Mouse (Mus musculus) MEL (cell line): Measurements from ENCODE around the gene Plin2. TPM values are rescaled to one million over a fixed set of nuclear protein-coding genes. Genes with fewer than 3 reads are reported as not detected.

Source experiments
- DNase-seq: peaks from one replicate; pipeline ENCODE4 v3.0.0; 2011; ENCODE audit warnings: low read depth, low spot score
- H3K27ac ChIP-seq: 2 replicates; pipeline ENCODE4 v1.5.1; 2012; ENCODE audit warnings: low read depth, mild to moderate bottlenecking, control low read depth, low read length, moderate library complexity; ENCODE audit not compliant: control insufficient read depth
- H3K27me3 ChIP-seq, 2 experiments: fragments of 150-350 bp in 1 of 2; sonication (generic) in 1 of 2; 2 replicates each; pipeline ENCODE4 v1.6.1; 2012; ENCODE audit warnings: low read length in 2 of 2, mild to moderate bottlenecking in 2 of 2, improper control_type of control experiment in 1 of 2, moderate library complexity in 1 of 2; ENCODE audit not compliant: insufficient read depth in 2 of 2, control insufficient read depth in 1 of 2
- H3K36me3 ChIP-seq, 2 experiments: 2 replicates each; pipeline ENCODE4 v1.6.1; 2012 to 2014; ENCODE audit warnings: low read length in 2 of 2, improper control_type of control experiment in 1 of 2, inconsistent platforms in 1 of 2, mild to moderate bottlenecking in 1 of 2; ENCODE audit not compliant: insufficient read depth in 2 of 2, control insufficient read depth in 1 of 2
- H3K4me1 ChIP-seq, 2 experiments: fragments of 150-350 bp in 1 of 2; sonication (generic) in 1 of 2; 2 replicates each; pipeline ENCODE4 v1.6.1; 2012; ENCODE audit warnings: low read length in 2 of 2, improper control_type of control experiment in 1 of 2, mild to moderate bottlenecking in 1 of 2; ENCODE audit not compliant: insufficient read depth in 2 of 2, control insufficient read depth in 1 of 2
- H3K4me3 ChIP-seq, 2 experiments: fragments of 150-350 bp in 1 of 2; sonication (generic) in 1 of 2; 2 replicates each; pipeline ENCODE4 v1.5.1; 2012; ENCODE audit warnings: low read depth in 2 of 2, low read length in 2 of 2, mild to moderate bottlenecking in 2 of 2, moderate library complexity in 2 of 2, control low read depth in 1 of 2, improper control_type of control experiment in 1 of 2; ENCODE audit not compliant: control insufficient read depth in 1 of 2, insufficient read depth in 1 of 2
- H3K79me2 ChIP-seq: 2 replicates; pipeline ENCODE4 v1.6.1; 2012; ENCODE audit warnings: mild to moderate bottlenecking, low read length, moderate library complexity; ENCODE audit not compliant: control insufficient read depth, poor library complexity, insufficient read depth
- H3K9ac ChIP-seq: 2 replicates; pipeline ENCODE4 v1.6.1; 2012; ENCODE audit warnings: low read depth, mild to moderate bottlenecking, control low read depth, low read length, moderate library complexity; ENCODE audit not compliant: control insufficient read depth, poor library complexity, severe bottlenecking
- H3K9me3 ChIP-seq: fragments of 150-350 bp; sonication (generic); replicated peaks from 2 replicates; pipeline ENCODE4 v1.6.1; 2012; ENCODE audit warnings: mild to moderate bottlenecking, low read length, improper control_type of control experiment, moderate library complexity; ENCODE audit not compliant: insufficient read depth
- CHD1 ChIP-seq: IDR thresholded peaks from 2 replicates; pipeline ENCODE4 v1.6.1; 2012; ENCODE audit warnings: low read depth, mild to moderate bottlenecking, inconsistent platforms, low read length, improper control_type of control experiment
- CHD2 ChIP-seq: IDR thresholded peaks from 2 replicates; pipeline ENCODE4 v1.6.1; 2011; ENCODE audit warnings: low read length, improper control_type of control experiment
- CTCF ChIP-seq, 3 experiments: IDR thresholded peaks in 2 of 3; conservative IDR thresholded peaks in 1 of 3; 2 replicates each; pipeline ENCODE4 v1.5.1; 2011 to 2012; ENCODE audit warnings: low read length in 3 of 3, low read depth in 2 of 3, mild to moderate bottlenecking in 2 of 3, improper control_type of control experiment in 1 of 3, inconsistent platforms in 1 of 3, mixed read lengths in 1 of 3, moderate library complexity in 1 of 3; ENCODE audit not compliant: control insufficient read depth in 1 of 3, insufficient read depth in 1 of 3, poor library complexity in 1 of 3, severe bottlenecking in 1 of 3
- EP300 ChIP-seq, 2 experiments: IDR thresholded peaks; 2 replicates each; pipeline ENCODE4 v1.6.1; 2011; ENCODE audit warnings: improper control_type of control experiment in 2 of 2, low read length in 2 of 2, low read depth in 1 of 2, mild to moderate bottlenecking in 1 of 2
- GATA1 ChIP-seq: IDR thresholded peaks from 2 replicates; pipeline ENCODE4 v1.6.1; 2011; ENCODE audit warnings: low read depth, low read length, improper control_type of control experiment
- JUND ChIP-seq: IDR thresholded peaks from 2 replicates; pipeline ENCODE4 v1.6.1; 2011; ENCODE audit warnings: low read depth, mild to moderate bottlenecking, improper control_type of control experiment, low read length
- KAT2A ChIP-seq: conservative IDR thresholded peaks from 2 replicates; pipeline ENCODE4 v1.6.1; 2012; ENCODE audit warnings: low read depth, low read length, improper control_type of control experiment, inconsistent platforms
- MAFK ChIP-seq: IDR thresholded peaks from 2 replicates; pipeline ENCODE4 v1.6.1; 2011; ENCODE audit warnings: low read depth, mild to moderate bottlenecking, low read length, improper control_type of control experiment, borderline replicate concordance
- MAX ChIP-seq: IDR thresholded peaks from 2 replicates; pipeline ENCODE4 v1.6.1; 2011; ENCODE audit warnings: low read length, improper control_type of control experiment
- MAZ ChIP-seq: IDR thresholded peaks from 2 replicates; pipeline ENCODE4 v1.6.1; 2012; ENCODE audit warnings: low read depth, mild to moderate bottlenecking, inconsistent platforms, low read length, improper control_type of control experiment
- MEF2A ChIP-seq: IDR thresholded peaks from 2 replicates; pipeline ENCODE4 v1.6.1; 2014; ENCODE audit warnings: low read depth, mild to moderate bottlenecking, inconsistent platforms, low read length, improper control_type of control experiment; ENCODE audit not compliant: poor library complexity, insufficient replicate concordance, severe bottlenecking; ENCODE audit errors: extremely low read depth
- POLR2A ChIP-seq, 2 experiments: IDR thresholded peaks; 2 replicates each; pipeline ENCODE4 v1.6.1; 2011 to 2012; ENCODE audit warnings: low read length in 2 of 2, mild to moderate bottlenecking in 2 of 2, control low read depth in 1 of 2, improper control_type of control experiment in 1 of 2, low read depth in 1 of 2, moderate library complexity in 1 of 2; ENCODE audit not compliant: control insufficient read depth in 1 of 2, insufficient read depth in 1 of 2, poor library complexity in 1 of 2
- RAD21 ChIP-seq: IDR thresholded peaks from 2 replicates; pipeline ENCODE4 v1.6.1; 2011; ENCODE audit warnings: mild to moderate bottlenecking, low read depth, low read length, improper control_type of control experiment
- RCOR1 ChIP-seq: IDR thresholded peaks from 2 replicates; pipeline ENCODE4 v1.6.1; 2012; ENCODE audit warnings: low read depth, mild to moderate bottlenecking, inconsistent platforms, low read length, improper control_type of control experiment
- SIN3A ChIP-seq: IDR thresholded peaks from 2 replicates; pipeline ENCODE4 v1.6.1; 2012; ENCODE audit warnings: low read length, improper control_type of control experiment, inconsistent platforms
- TBP ChIP-seq: IDR thresholded peaks from 2 replicates; pipeline ENCODE4 v1.8.0; 2011; ENCODE audit warnings: low read depth, low read length, improper control_type of control experiment
- TCF12 ChIP-seq: IDR thresholded peaks from 2 replicates; pipeline ENCODE4 v1.6.1; 2014; ENCODE audit warnings: low read depth, mild to moderate bottlenecking, inconsistent platforms, low read length, improper control_type of control experiment, moderate library complexity
- USF1 ChIP-seq: IDR thresholded peaks from 2 replicates; pipeline ENCODE4 v1.6.1; 2014; ENCODE audit warnings: low read depth, mild to moderate bottlenecking, inconsistent platforms, low read length, improper control_type of control experiment, moderate library complexity
- USF2 ChIP-seq, 2 experiments: IDR thresholded peaks; 2 replicates each; pipeline ENCODE4 v1.6.1; 2011 to 2012; ENCODE audit warnings: improper control_type of control experiment in 2 of 2, low read length in 2 of 2, borderline replicate concordance in 1 of 2, inconsistent platforms in 1 of 2, low read depth in 1 of 2, mild to moderate bottlenecking in 1 of 2; ENCODE audit not compliant: insufficient read depth in 1 of 2
- ZC3H11A ChIP-seq: IDR thresholded peaks from 2 replicates; pipeline ENCODE4 v1.6.1; 2012; ENCODE audit warnings: low read depth, mild to moderate bottlenecking, inconsistent platforms, low read length, improper control_type of control experiment
- ZKSCAN1 ChIP-seq: IDR thresholded peaks from 2 replicates; pipeline ENCODE4 v1.6.1; 2012; ENCODE audit warnings: low read depth, mild to moderate bottlenecking, inconsistent platforms, low read length, improper control_type of control experiment, moderate library complexity
- ZNF384 ChIP-seq: IDR thresholded peaks from 2 replicates; pipeline ENCODE4 v1.6.1; 2012; ENCODE audit warnings: low read depth, mild to moderate bottlenecking, inconsistent platforms, low read length, improper control_type of control experiment
- polyA plus RNA-seq, 2 experiments: library from polyadenylated mRNA; stranded (reverse) in 1 of 2; unstranded in 1 of 2; fragments of >175 nt in 1 of 2; fragments of >200 nt in 1 of 2; gene quantifications; 2 replicates each; pipeline versions ENCODE4 v1.2.1 to v1.2.4; 2012; ENCODE audit warnings: low replicate concordance in 2 of 2, low read depth in 1 of 2; ENCODE audit not compliant: insufficient read length in 2 of 2, insufficient read depth in 1 of 2, missing spikeins in 1 of 2
- total RNA-seq: library from RNA; depleted of rRNA; stranded (reverse); fragments of 300-350 nt; gene quantifications from 2 replicates; pipeline ENCODE4 v1.2.3, GENCODE M21; 2012

The Plin2 gene
- total and polyA plus RNA-seq, 3 experiments = 75.9 to 92.2 TPM; not detected in 1

- no peak for DNase-seq
- peaks cover 12 to 33% of the 10 kb centered on the region in 2 experiments for H3K4me1 ChIP-seq
- no peak for TF ChIP-seq CHD1
- no peak for TF ChIP-seq MAZ
- TF ChIP-seq ZKSCAN1 = no peak
- TF ChIP-seq ZNF384 = no peak
- TF ChIP-seq RCOR1 = no peak
- no peak for TF ChIP-seq POLR2A (IDR thresholded peaks at IDR 0.05; ENCODE audit: control insufficient read depth in 1 of 2, insufficient read depth in 1 of 2, low read depth in 1 of 2, low read length in 2 of 2, poor library complexity in 1 of 2)
- TF ChIP-seq, all 39 proteins: peak for 0
- Histone ChIP-seq H3K4me3 (no peak overlapping the region), H3K9ac (no peak overlapping the region), H3K27ac (no peak overlapping the region), H3K79me2 (no peaks in the 10 kb centered on the region), H3K27me3 (no peaks in the 10 kb centered on the region), H3K9me3 (no peaks in the 10 kb centered on the region), H3K36me3 (peaks cover 0 to 29% of the 10 kb centered on the region in 2 experiments; a peak in 2 of 4 replicates)
Observed at GRCm38 (mm10) chr4:86690194-86690593, 20.3 kb upstream of the Plin2 start.

DNA sequence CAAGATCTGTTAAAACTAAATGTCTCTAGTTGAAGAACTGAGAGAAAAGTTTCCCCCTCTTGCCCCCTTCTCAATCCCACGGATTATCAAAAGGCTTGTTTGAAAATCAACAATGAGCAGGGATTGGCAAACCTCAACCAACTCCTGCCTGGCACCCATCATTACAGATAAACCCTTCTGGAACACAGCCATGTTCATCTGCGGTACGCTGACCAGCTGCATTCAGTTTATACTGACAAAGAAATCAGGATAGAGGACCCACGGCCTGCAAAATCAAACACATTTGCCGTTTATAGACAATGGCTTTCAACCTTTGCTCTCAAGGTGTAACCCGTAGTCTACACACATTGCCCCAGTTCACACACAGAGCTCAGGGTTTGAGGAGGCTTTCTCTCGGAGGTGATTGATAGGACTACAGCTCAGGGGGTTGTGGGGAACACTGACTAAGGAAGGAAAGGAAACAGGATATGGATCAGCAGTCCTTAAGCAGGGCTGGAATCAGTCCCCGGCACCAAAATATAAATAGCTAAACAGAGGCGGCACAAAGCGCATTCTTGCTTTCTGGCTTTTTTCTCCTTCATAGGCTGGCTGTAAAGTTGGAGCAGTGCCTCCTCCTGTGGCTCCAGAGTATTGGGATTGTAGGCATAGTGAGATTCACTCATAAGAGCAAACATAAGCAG is 19.3 kb upstream of the Plin2 start:
- H3K79me2 ChIP-seq = no peaks in the 10 kb centered on the region
- no peak overlapping the region for H3K4me3 ChIP-seq
- peaks cover 0 to 29% of the 10 kb centered on the region in 2 experiments; a peak in 2 of 4 replicates for H3K36me3 ChIP-seq
- no peaks in the 10 kb centered on the region for H3K27me3 ChIP-seq
- TF ChIP-seq TCF12 (no peak), ZC3H11A (no peak), MAFK (no peak), USF2 (IDR thresholded peaks at IDR 0.05; ENCODE audit: borderline replicate concordance in 1 of 2, insufficient read depth in 1 of 2, low read depth in 1 of 2, low read length in 2 of 2) (no peak), USF1 (no peak), GATA1 (no peak), TBP (no peak), CTCF (IDR thresholded peaks at IDR 0.05 in 2 of 3, conservative IDR thresholded peaks at IDR 0.05 in 1 of 3; ENCODE audit: control insufficient read depth in 1 of 3, insufficient read depth in 1 of 3, low read depth in 2 of 3, low read length in 3 of 3, poor library complexity in 1 of 3, severe bottlenecking in 1 of 3) (no peak), MAX (no peak), CHD2 (no peak), MEF2A (no peak), JUND (no peak), EP300 (IDR thresholded peaks at IDR 0.05; ENCODE audit: low read depth in 1 of 2, low read length in 2 of 2) (no peak), RAD21 (no peak), KAT2A (no peak), RCOR1 (no peak), SIN3A (no peak)
- DNase-seq = no peak
- no peak overlapping the region for H3K9ac ChIP-seq
- no peak overlapping the region for H3K27ac ChIP-seq
- no peaks in the 10 kb centered on the region for H3K9me3 ChIP-seq
- H3K4me1 ChIP-seq = peaks cover 12 to 33% of the 10 kb centered on the region in 2 experiments
